Mouse (Mus musculus) erythroblast, embryonic 14.5 days (primary cell): ENCODE results near the gene Map2k5. TPM values are rescaled to one million over a fixed set of nuclear protein-coding genes. Genes with fewer than 3 reads are reported as not detected.

Source experiments
- H3K27me3 ChIP-seq: 2 replicates; pipeline ENCODE4 v1.6.1; 2012; ENCODE audit warnings: inconsistent platforms; ENCODE audit not compliant: control insufficient read depth
- H3K36me3 ChIP-seq: 2 replicates; pipeline ENCODE4 v1.6.1; 2012; ENCODE audit warnings: mild to moderate bottlenecking, inconsistent platforms; ENCODE audit not compliant: control insufficient read depth
- H3K4me1 ChIP-seq: 2 replicates; pipeline ENCODE4 v1.6.1; 2012; ENCODE audit warnings: inconsistent platforms; ENCODE audit not compliant: control insufficient read depth
- H3K4me3 ChIP-seq: replicated peaks from 2 replicates; pipeline ENCODE3; 2012; ENCODE audit warnings: moderate library complexity, mild to moderate bottlenecking, inconsistent platforms
- H3K9me3 ChIP-seq: 2 replicates; pipeline ENCODE4 v1.6.1; 2012; ENCODE audit warnings: low read length, inconsistent platforms, mixed read lengths; ENCODE audit not compliant: control insufficient read depth
- GATA1 ChIP-seq: IDR thresholded peaks from 2 replicates; pipeline ENCODE4 v1.6.1; 2012; ENCODE audit warnings: low read length, inconsistent platforms, mixed read lengths
- TAL1 ChIP-seq: IDR thresholded peaks from 3 replicates; pipeline ENCODE4 v1.6.1; 2012; ENCODE audit warnings: low read length, inconsistent platforms, mixed read lengths
- polyA plus RNA-seq: library from polyadenylated mRNA; stranded (reverse); fragments of >175 nt; gene quantifications from 2 replicates; pipeline ENCODE4 v1.2.3, GENCODE M21; 2012

Map2k5 gene
- polyA plus RNA-seq, 1 experiment: 1.4 TPM

DNA sequence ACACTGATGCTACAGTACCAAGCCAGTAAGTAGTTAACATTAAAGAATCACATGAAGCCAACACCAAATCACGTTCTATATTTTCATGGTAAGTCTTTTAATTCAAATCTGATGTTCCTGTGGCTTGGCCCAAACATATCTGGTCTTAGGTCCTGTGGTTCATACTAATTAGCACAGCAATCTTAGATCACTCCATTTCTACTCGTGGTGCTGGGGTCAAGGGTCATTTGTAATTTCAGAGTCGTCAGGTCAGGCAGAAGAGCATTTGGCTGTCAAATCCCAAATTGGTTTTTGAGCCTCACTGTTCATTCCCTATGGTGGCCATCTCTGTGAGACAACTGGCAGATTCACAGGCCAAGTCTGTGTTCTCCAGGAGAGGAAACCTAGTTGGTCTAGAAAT is 174.2 kb downstream of the Map2k5 start:
- H3K9me3 ChIP-seq: no peaks in the 10 kb centered on the region
- no peak overlapping the region for H3K4me3 ChIP-seq
- TF ChIP-seq GATA1 (no peak), TAL1 (no peak)
- H3K4me1 ChIP-seq: no peaks in the 10 kb centered on the region
- no peaks in the 10 kb centered on the region for H3K27me3 ChIP-seq
- H3K36me3 ChIP-seq: no peaks in the 10 kb centered on the region; the same call in 1 of the 2 replicates

DNA sequence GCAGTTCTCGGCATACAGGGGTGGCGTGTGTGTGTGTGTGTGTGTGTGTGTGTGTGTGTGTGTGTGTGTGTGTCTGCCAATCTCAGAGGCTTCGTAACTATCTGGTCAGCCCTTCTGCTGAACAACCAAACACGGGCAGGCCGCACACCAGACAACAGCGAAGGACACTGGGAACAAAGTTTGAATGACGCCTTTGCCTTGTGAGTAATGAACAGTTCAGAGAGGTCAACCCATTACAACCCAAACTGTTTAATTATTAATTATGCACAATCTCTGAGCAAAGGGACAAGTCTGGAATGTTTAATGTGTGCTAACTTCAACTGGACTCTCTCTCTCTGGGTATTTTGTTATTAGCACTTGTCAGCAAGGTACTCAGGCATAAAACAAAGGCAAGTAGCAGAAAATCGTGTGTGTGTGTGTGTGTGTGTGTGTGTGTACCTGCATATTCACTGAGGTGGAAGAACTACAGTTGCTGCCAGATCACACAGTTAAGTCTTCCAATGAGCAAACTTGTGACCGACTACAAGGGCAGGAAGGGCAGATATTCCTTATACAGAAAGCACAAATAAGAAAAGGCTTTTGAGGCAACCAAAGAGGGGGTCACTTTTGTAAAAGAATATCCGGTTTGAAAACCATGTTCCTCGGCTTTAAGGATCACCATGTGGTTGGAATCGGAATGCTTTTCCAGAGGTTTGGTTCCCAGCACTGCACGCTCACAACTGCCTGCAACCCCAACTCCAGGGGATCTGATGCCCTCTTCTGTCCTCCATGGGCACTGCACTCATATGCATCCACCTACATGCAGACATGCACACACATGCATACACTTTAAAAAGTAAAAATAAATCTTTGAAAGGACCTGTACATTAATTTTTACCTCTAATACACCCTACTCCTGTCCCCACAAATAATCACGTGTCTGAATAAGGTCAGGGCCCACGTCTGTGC is 176.1 kb downstream of the Map2k5 start:
- no peaks in the 10 kb centered on the region; the same call in 1 of the 2 replicates for H3K36me3 ChIP-seq
- TF ChIP-seq TAL1 (no peak), GATA1 (no peak)
- H3K4me3 ChIP-seq: no peak overlapping the region
- H3K9me3 ChIP-seq: no peaks in the 10 kb centered on the region
- no peaks in the 10 kb centered on the region for H3K4me1 ChIP-seq
- H3K27me3 ChIP-seq: no peaks in the 10 kb centered on the region

DNA sequence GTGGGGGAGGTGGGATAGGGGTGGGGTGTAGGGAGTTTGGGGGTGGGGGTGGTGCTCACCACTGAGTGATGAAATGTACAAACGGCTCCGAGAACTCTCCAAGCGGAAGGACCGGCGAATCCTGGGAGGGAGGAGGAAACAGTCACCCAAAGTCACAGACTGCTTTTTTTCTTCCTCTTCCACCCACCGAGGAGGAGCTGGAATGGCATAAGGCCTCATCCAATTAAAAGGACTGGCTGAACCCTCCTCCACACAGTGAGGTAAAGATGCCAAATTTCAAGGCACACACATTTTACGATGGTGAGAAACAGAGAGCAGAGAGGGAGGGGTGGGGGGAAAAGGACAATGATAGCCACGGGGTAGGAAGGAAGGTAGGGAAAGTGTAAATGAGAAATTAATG is 180.4 kb downstream of the Map2k5 start:
- H3K4me1 ChIP-seq: no peaks in the 10 kb centered on the region
- H3K9me3 ChIP-seq: no peaks in the 10 kb centered on the region
- no peaks in the 10 kb centered on the region for H3K27me3 ChIP-seq
- H3K4me3 ChIP-seq: no peak overlapping the region
- no peak for TF ChIP-seq GATA1
- no peak for TF ChIP-seq TAL1
- no peaks in the 10 kb centered on the region; the same call in 1 of the 2 replicates for H3K36me3 ChIP-seq

DNA sequence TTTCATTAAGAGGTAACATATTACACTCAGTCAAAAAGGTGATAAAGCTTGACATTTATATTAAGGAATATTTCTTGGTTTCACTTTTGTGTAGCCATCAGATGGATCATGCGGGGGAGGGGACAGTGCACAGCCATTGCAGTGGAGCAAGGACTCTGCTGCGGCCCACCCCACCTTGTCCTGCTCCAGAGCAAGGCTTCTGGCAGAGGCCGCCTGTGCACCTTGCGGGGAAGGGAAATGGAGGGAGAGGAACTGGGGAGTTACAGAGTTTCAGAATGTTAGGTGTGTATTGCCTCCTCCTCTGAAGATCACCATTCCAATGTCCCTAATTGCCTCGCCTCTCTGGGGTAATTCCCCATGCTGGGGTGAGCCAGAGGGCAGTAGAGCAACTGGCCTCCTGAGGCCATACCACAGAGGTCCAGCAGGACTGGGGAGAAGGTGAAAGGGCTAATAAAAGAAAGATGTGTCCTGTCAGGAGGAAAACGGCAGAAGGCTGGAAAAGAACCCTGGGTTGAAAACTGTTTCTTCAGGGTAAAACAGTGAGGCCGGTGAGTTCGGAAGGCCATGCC is 181.5 kb downstream of the Map2k5 start:
- Histone ChIP-seq H3K36me3 (no peaks in the 10 kb centered on the region; the same call in 1 of the 2 replicates), H3K9me3 (no peaks in the 10 kb centered on the region), H3K4me1 (no peaks in the 10 kb centered on the region), H3K4me3 (no peak overlapping the region), H3K27me3 (no peaks in the 10 kb centered on the region)
- TF ChIP-seq TAL1: no peak
- TF ChIP-seq GATA1: no peak

DNA sequence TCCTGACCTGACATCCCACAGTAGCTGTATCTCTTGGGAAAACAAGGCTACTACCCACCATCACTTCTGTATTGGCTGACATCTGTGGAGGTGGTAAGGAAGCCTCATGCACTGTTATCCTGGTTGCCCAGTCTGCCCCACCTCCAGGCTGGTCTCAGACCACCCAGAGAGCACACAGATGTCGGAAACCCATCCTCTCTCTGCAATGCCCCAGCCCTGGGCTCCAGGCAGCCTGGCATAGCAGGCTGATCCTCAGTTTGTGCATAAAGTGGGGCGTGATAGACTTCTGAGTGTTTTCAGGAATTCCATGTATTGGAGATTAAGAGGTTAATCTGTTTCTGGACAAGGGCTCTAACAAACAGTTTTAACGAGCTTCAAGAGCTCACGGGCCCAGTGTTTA is 182.2 kb downstream of the Map2k5 start:
- H3K4me1 ChIP-seq: no peaks in the 10 kb centered on the region
- H3K36me3 ChIP-seq: no peaks in the 10 kb centered on the region; the same call in 1 of the 2 replicates
- H3K27me3 ChIP-seq: no peaks in the 10 kb centered on the region
- no peak for TF ChIP-seq GATA1
- no peak for TF ChIP-seq TAL1
- H3K4me3 ChIP-seq: no peak overlapping the region
- no peaks in the 10 kb centered on the region for H3K9me3 ChIP-seq

DNA sequence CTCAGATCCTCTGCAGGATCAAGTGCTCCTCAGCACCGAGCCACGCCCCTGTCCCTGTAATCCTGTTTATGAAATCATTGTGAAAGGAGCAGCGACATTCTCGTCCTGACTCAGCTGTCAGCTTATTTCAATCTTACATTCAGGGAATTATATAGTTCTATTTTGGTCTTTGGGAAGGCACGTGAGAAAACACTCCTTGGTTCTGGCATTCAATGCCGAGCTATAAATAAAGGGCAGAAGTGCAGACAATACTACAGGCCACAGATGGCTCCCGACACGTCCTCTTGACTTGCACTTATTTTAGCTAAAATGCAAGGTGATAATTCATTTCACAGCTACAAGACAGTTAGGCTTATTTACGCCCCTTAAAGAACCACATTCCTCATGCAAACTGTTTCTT is 182.9 kb downstream of the Map2k5 start:
- Histone ChIP-seq H3K27me3 (no peaks in the 10 kb centered on the region), H3K9me3 (no peaks in the 10 kb centered on the region), H3K4me3 (no peak overlapping the region), H3K36me3 (no peaks in the 10 kb centered on the region; the same call in 1 of the 2 replicates), H3K4me1 (no peaks in the 10 kb centered on the region)
- TF ChIP-seq GATA1: no peak
- TF ChIP-seq TAL1: no peak

DNA sequence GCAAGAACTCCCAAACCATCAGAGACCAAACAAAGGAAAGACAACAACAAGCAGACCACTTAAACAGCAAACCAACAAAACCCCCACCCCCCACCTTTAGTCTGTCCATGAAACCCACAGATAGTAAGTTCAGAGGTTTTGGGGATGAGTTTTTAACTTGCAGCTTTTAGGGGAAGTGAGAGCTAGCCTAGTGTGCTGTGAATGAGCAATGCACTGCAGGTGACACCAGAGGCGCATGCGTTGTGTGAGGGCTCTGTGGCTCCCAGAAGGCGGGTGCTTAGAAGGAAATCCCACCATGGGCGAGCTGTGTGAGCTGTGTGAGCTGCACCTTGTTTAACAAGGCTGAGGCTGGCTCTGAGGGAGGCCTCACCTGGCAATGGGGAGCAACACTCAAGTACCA is 184.9 kb downstream of the Map2k5 start:
- H3K4me3 ChIP-seq: no peak overlapping the region

DNA sequence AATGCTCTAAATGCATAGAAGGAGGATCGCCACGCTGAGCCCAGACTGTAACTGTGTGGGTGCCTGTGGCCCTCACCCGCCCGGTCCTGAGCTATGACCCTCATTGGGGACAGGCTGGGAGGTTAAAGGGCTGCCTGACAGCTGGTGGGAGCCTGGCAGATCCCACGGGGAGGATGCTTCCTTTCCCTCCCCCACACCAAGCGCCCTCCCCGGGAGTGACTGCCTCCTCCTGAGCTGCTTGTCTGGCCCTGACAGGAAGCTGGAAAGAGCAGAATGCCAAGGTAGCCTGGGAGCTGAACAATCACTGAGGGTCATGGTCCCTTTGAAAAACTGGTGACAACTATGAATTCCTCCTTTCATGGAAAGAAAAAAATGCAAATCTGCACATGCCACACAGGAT is 190.4 kb downstream of the Map2k5 start:
- H3K4me3 ChIP-seq: no peak overlapping the region
- no peaks in the 10 kb centered on the region for H3K27me3 ChIP-seq
- H3K9me3 ChIP-seq: no peaks in the 10 kb centered on the region
- TF ChIP-seq GATA1: no peak
- no peak for TF ChIP-seq TAL1
- H3K4me1 ChIP-seq: no peaks in the 10 kb centered on the region
- H3K36me3 ChIP-seq: no peaks in the 10 kb centered on the region; the same call in 1 of the 2 replicates

More for the DNA sequence above, 184.9 kb downstream of the Map2k5 start:
- Histone ChIP-seq H3K36me3 (no peaks in the 10 kb centered on the region; the same call in 1 of the 2 replicates), H3K4me1 (no peaks in the 10 kb centered on the region), H3K9me3 (no peaks in the 10 kb centered on the region), H3K27me3 (no peaks in the 10 kb centered on the region)
- TF ChIP-seq GATA1 (no peak), TAL1 (no peak)

DNA sequence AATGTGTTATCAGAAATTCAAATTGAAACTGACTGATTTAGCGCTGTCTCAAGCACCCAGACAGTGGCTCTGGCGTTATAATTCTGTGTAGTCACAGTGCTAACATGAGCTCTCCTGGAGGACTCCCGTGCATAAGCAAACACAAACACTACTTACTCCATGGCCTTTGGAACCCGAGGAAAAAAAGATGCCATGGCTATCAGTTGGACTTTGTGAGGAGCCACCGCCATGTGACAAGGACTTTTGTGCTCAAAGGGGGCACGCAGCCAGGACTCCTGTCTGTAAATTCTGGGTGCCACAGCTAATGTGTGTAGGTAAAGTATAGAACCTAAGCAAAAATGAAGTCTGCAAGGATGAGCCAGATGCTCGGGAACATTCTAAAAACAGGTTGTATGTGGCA is 192.5 kb downstream of the Map2k5 start:
- Histone ChIP-seq H3K9me3 (no peaks in the 10 kb centered on the region), H3K4me3 (no peak overlapping the region), H3K36me3 (no peaks in the 10 kb centered on the region; the same call in 1 of the 2 replicates), H3K4me1 (no peaks in the 10 kb centered on the region), H3K27me3 (no peaks in the 10 kb centered on the region)
- no peak for TF ChIP-seq GATA1
- TF ChIP-seq TAL1: no peak
